Mouse (Mus musculus): Measurements from ENCODE around the gene Zfp36l1.
A peak's percentile ranks its signal among the peaks of the same experiment; 100 is the strongest.

Zfp36l1 gene

DNA sequence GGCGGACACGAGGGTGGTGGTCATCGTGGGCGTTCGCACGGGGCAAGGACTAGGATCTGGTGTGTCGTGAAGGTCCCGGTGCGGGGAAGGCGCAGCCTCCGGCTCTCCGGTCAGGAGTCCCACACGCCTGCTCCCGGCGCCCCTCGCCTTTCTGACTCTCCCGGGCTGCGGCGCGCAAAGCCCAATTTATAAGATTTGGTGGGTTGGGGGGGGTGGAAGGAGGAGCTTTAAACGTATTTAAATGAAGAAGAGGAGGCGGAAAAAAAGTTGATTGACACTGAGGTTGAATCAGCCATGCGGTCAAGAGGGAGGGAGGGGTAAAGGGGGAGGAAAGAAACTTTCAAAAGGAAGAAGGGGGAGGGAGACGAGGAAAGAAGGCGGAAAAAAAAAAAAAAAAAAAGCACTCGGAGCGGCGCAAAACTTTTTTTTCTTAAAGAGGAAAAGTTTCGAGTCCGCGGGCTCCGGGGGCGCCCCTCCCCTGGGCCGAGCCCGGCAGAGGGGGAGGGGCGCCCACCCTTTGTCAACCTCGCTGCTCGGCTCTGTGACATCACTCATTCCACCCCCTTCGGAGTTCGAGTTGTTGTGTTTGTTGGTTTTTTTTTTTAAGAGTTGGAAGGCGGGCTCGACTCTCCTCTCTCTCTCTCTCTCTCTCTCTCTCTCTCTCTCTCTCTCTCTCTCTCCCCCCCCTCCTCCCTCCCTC is at the start of gene Zfp36l1:
Gene Zfp36l1 (minus strand): TSS at position 162 of the 700 bp plus-strand sequence.
- DNase-seq (ENCODE audit: low read depth, low spot score): peak; percentile 97

DNA sequence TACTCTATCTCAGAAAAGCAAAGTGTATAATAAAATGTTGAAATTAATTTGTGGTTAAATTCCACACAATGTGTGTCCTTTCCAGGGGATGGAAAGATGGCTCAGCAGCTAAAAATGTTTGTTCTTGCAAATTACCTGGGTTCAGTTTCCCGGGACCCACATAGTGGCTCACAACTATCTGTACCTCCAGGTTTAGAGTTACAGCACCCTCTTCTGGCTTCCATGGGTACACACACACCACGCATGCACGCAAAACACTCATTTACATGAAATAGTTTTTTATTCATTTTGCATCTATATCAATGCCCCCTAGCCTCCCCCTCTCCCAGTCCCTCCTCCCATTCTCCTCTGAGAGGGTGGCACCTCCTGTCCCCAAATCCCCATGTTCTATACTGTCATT is 49.6 kb upstream of the Zfp36l1 start:
- no peak for DNase-seq (ENCODE audit: low read depth, low spot score)

DNA sequence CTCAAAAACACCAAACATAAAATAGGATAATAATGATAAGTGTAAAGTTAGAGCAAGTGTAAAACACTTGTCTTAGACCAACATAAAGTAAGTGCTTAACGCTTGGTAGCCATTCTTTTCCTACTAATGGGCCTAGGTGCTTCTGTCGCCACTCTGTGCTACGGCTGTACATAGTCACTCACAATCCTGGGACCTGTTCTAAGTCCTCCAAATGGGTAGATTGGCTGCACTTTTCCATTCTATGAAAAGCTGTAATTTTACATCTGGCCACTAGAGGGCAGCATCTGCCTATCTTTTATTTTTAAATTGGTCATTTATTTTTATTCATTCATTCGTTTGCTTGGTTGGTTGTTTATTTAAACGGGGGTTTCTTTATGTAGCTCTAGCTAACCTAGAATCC is 44.9 kb upstream of the Zfp36l1 start:
- DNase-seq (ENCODE audit: low read depth, low spot score): peak; percentile 38

DNA sequence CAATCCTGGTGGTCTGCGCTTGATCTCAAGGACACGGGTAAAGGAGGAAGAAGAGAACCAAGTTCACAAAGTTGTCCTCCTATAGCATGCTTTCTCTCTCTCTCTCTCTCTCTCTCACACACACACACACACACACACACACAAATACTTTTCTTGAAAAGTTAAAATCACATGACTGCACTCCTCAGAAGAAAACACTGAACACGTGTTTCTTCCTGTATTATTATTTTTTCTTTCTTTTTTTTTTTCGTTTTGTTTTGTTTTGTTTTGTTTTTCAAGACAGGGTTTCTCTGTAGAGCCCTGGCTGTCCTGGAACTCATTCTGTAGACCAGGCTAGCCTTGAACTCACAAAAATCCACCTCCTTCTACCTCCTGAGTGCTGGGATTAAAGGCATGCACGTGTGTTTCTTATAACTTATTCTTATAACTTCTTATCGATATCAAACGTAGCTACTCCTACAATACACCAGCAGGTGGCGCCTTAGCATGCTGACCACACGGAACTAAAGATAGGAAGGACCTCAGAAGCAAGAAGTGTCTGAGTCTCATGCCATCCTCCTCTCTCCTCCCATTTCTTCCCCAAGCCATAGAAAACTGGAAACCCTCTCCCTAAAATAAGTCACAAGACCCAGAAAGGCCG is 41.0 kb upstream of the Zfp36l1 start:
- peak; percentile 81 for DNase-seq (ENCODE audit: low read depth, low spot score)

DNA sequence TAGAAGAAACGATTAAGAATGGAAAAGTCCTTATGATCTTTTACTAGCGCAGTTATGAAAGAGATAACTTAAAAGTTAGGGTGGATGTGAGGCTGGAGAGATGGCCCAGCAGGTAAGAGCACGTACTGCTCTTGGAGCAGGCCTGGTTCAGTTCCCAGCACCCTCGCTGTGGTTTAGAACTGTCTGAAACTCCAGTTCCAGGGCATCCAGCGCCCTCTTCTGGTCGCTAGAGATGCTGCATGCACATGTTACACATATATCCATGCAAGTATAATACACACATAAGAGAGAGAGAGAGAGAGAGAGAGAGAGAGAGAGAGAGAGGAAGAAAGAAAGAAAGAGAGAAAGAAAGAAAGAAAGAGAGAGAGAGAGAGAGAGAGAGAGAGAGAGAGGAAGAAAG is 40.3 kb upstream of the Zfp36l1 start:
- no peak for DNase-seq (ENCODE audit: low read depth, low spot score)

DNA sequence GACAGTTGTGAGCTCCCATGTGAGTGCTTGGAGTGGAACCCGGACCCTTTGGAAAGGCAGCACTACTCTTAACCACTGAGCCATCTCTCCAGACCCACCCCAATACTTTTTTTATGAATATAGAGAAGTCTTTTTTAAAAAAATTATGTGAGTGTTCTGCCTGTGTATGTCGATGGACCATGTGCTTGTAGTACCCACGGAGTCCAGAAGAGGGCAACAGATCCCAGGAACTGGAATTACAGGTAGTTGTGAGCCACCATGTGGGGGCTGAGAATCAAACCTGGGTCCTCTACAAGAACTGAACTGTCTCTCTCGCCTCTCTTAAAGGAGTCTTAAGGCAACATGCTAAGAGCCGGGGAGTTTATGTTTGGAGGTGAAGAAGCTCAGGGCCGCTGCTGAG is 39.0 kb upstream of the Zfp36l1 start:
- DNase-seq (ENCODE audit: low read depth, low spot score): no peak

DNA sequence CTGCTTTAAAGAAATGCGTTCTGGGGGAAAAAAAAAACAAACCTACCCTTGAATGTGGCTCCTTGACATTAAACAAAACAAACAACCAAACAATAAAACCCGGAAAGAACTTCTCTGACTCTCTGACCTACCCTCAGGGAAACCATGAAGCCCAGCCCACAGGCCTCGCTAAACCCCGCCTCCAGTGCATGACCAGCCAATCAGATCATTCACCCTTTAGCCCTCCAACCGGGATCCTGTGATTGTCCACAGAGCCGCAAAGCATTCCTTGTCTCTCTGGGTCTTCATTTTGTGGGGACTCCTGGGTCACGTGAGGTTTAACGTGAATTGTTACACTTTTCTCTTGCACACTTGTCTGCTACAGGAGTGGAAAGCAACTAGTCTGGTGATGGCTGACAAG is 37.8 kb upstream of the Zfp36l1 start:
- peak; percentile 63 for DNase-seq (ENCODE audit: low read depth, low spot score)

- no peak for DNase-seq (ENCODE audit: low read depth, low spot score)
These were observed 34.9 kb upstream of the Zfp36l1 start for GRCm38 (mm10) chr12:80147563-80148214.

- peak; percentile 90 for DNase-seq (ENCODE audit: low read depth, low spot score)
These were observed 33.7 kb upstream of the Zfp36l1 start for GRCm38 (mm10) chr12:80146227-80147223.

GRCm38 (mm10) chr12:80145365-80145764 is 32.6 kb upstream of the Zfp36l1 start:
- DNase-seq (ENCODE audit: low read depth, low spot score): no peak

- no peak for DNase-seq (ENCODE audit: low read depth, low spot score)
These were observed 32.0 kb upstream of the Zfp36l1 start for GRCm38 (mm10) chr12:80144846-80145245.

DNA sequence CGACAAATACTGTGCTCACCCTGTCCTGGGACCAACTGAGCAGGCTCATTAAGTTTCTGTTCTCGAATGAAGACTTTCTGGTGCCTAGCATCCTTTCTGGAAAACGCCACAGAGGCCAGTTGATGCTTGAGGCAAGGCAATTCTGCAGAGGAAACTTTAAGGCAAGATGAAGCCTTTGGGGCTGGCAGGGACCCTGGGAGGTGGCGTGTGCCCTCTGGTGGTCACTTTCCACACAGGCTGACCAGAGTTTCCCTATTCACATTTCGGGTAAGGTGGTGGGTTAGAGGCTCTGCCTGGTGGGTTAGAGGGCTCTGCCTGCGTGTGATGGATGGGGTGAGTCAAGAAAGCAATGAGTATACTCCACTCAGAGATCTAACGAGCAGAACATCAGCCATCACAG is 28.7 kb upstream of the Zfp36l1 start:
- DNase-seq (ENCODE audit: low read depth, low spot score): peak; percentile 78

DNA sequence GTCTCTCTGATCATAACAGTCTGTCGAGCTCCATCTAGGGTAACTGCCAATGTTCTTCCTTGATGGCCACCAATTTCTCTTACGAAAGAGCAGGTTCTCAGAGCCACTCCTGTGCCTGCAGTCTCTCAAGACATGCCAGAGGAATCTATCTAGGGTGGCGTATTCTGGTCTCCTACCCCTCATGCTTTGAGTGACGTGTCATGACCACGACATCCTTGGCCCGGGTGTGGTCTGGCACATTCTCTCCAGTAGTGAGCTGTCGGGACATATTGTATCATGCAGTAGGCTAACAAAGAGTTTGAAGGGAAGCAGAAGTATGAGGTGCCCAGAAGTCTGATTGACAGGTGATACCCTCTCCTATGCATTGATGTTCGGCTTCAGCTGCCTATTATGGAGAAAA is 28.2 kb upstream of the Zfp36l1 start:
- no peak for DNase-seq (ENCODE audit: low read depth, low spot score)

GRCm38 (mm10) chr12:80137744-80138143 is 24.9 kb upstream of the Zfp36l1 start:
- DNase-seq (ENCODE audit: low read depth, low spot score): no peak

- DNase-seq (ENCODE audit: low read depth, low spot score): no peak
These were observed 24.4 kb upstream of the Zfp36l1 start for GRCm38 (mm10) chr12:80137246-80137645.

GRCm38 (mm10) chr12:80136264-80136930 is 23.6 kb upstream of the Zfp36l1 start:
- DNase-seq (ENCODE audit: low read depth, low spot score): no peak

GRCm38 (mm10) chr12:80135173-80135572 is 22.4 kb upstream of the Zfp36l1 start:
- no peak for DNase-seq (ENCODE audit: low read depth, low spot score)

- no peak for DNase-seq (ENCODE audit: low read depth, low spot score)
These were observed 20.3 kb upstream of the Zfp36l1 start for GRCm38 (mm10) chr12:80133011-80133545.

GRCm38 (mm10) chr12:80132250-80133003 is 19.6 kb upstream of the Zfp36l1 start:
- DNase-seq (ENCODE audit: low read depth, low spot score): peak; percentile 94
